Mouse (Mus musculus) left cerebral cortex, postnatal 4 days (tissue): ENCODE data around the gene Sh3bp1. TPM values are rescaled to one million over a fixed set of nuclear protein-coding genes. Genes with fewer than 3 reads are reported as not detected.

ENCODE experiments used
- DNase-seq: peaks from one replicate; pipeline ENCODE4 v3.0.0-alpha.2; 2022
- intact Hi-C: fragments of 180-260 bp; cut with DNase I; formaldehyde crosslinking; loops from one replicate; pipeline ENCODE4 v1.15.1; 2025
- total RNA-seq, 2 experiments: library from RNA; stranded (reverse); gene quantifications; 2 replicates each; pipeline ENCODE4 v1.2.3; 2021

The Sh3bp1 gene
- 1 to 10 TPM; 5.4 to 6.0 TPM for total RNA-seq

GRCm38 (mm10) chr15:78899740-78900584, at the start of gene Sh3bp1:
Gene Sh3bp1, plus strand, starts transcription at chr15:78899768.
- intact Hi-C loops: no loop called here
- DNase-seq: peak; percentile 41

DNA sequence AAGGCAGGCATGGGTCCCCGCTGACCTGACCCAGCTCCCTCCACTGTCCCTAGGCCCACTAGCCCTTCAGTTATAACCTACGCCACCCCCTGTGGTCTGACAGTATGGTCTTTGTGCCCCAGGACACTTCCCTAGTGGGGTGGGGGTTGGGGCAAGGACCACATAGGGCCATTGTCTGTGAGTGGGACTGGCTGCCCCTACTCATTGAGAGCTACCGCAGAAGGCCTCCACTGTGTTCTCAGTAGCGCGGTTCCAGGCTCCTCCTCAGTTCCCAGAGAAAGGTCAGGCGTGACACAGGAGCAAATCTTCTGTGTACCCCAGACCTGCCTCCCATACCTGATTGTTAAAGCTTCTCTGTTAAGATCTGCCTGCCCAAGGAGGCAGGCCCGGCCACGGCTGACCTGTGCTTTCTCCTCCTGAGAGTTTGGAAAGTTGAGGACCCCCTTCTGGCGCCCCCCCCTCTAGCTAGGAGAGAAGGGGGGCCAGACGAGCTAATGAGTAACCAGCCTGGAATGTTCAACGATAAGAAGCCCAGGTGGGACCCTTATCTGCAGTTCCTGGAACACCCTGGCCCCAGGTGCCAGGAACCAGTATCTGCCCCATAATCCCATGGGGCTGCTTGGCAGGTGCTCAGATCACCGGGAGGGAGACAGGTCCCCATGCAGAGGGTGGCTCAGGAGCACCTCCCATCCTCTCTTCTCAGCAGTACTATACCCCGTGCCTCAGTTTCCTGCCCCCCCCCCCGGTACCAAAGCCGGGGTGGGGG, 49.3 kb upstream of the Sh3bp1 start:
- intact Hi-C loops: no loop called here
- no peak for DNase-seq

DNA sequence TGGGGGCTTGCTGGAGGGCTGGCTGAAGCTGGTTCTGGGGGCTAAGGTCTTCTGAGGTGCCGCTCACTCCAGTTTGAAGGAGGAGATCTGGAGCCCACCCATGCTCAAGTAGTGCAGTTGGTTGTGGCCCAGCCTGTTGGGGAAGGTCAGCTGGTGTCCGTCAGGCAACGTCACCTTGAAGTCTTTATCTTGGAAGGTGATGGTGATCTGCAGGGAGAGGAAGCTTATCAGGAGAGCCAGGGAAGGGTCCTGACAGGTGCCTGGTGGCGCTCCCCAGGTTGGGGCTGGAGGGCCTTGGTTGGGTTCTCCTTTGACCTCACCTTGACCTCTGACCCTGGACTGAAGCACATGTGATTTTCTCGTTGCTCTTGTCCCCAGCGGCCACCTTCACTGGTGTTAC, 48.6 kb upstream of the Sh3bp1 start:
- no peak for DNase-seq
- intact Hi-C loops: no loop called here

DNA sequence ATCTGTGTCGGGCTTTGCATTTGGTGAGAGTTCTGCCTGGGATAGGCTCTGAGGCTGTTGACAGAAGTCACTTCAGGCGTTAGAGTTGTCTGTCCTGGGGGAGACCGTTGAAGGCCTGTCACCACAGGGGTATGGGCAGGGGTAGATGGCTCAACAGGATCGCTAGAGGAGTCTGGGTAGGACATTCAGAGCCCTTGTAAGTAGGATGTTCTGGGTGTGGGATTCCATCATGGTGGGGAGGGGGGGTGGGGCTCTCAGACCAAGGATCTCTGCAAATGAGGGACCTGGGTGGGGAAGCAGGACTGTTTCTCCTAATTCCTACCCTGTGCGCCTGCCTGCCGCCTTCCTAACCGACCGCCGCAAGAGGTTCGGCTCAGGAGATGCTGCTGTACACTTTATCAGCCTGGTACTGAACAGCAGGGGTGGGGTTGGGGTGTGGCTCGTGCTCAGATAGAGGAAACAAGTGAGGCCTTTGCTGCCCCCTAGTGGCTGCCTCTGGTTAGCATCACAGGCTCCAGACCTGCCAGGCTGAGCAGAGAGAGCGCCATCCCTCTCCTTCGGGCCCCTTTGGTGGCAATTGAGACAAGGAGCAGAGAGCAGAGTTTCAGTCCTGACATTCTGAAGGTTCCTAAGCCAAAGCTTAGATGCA, 47.9 kb upstream of the Sh3bp1 start:
- peak; percentile 96 for DNase-seq
- intact Hi-C loops: no loop called here

- no peak for DNase-seq
- intact Hi-C loops: no loop called here
Observed at GRCm38 (mm10) chr15:78855303-78855965, 44.1 kb upstream of the Sh3bp1 start, which contains the start of gene Lgals2. Gene Lgals2, minus strand, starts transcription at chr15:78855529.

DNA sequence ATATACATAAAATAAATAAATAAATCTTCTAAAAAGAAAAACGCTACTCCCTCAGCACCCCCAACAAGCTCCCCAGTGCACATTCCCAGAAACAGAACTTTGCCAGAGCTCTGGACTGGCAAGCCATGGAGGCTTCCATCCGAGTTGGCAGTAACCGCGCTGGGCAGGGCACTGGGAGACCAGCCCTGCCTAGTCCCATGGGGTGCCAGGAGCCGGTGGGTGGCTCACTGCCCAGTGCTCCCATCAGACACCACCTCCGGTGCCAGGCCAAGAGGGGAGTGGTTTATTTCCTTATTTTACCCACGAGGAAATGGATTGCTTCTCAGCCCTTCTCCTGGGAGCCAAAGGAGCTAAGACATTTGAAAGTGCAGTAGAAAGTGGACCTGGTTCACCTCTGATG, 42.6 kb upstream of the Sh3bp1 start:
- intact Hi-C loops: no loop called here
- peak; percentile 78 for DNase-seq

- intact Hi-C loops: no loop called here
- DNase-seq: no peak
Observed at GRCm38 (mm10) chr15:78859311-78859710, 40.3 kb upstream of the Sh3bp1 start.

DNA sequence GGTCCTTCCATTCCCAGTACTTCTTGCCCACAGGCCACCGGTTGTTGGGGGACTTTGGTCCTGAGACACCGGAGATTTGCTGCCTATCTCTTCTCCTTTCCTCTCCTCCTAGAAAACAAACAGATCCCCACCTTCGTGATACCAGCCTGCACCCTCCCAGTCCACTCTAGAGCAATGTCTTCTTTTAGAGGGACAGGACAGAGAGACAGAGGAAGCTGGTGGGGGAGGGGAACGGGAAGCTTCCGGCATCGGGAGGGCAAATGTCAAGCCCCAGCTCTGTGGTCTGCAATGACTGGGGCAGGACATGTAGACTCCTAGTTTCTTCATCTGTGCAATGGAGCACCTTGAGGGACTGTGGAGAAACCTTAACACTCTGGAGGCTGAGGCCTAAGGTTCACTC, 39.9 kb upstream of the Sh3bp1 start:
- DNase-seq: no peak
- intact Hi-C loops: no loop called here

DNA sequence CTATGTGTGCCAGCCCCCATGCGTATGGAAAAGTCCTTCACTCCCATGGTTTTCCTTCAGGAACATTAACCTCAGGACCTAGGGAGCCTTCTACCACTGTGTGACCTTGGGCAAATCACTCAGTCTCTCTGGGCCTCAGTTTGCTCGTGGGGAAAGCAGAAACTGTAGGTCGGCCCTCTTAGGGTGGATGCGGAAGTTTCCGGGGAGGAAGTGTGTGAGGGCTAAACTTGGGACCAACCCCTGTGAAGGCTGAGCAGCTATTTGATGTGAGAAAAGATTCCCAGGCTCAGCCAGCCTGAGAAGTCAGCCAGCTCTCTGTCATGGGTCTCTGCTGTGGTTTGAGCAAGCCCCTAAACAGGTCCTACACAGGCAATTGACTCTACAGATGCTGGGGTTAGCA, 37.3 kb upstream of the Sh3bp1 start:
- no peak for DNase-seq
- intact Hi-C loops: no loop called here

- intact Hi-C loops: no loop called here
- no peak for DNase-seq
Observed at GRCm38 (mm10) chr15:78863154-78863553, 36.4 kb upstream of the Sh3bp1 start.

- intact Hi-C loops: no loop called here
- no peak for DNase-seq
Observed at GRCm38 (mm10) chr15:78863852-78864253, 35.7 kb upstream of the Sh3bp1 start.

GRCm38 (mm10) chr15:78868398-78868797, 31.2 kb upstream of the Sh3bp1 start:
- intact Hi-C loops: loop anchor here (5.0 kb wide), 1 partner anchor 36 kb away; no protein-coding TSS in a partner anchor
- peak; percentile 54 for DNase-seq

DNA sequence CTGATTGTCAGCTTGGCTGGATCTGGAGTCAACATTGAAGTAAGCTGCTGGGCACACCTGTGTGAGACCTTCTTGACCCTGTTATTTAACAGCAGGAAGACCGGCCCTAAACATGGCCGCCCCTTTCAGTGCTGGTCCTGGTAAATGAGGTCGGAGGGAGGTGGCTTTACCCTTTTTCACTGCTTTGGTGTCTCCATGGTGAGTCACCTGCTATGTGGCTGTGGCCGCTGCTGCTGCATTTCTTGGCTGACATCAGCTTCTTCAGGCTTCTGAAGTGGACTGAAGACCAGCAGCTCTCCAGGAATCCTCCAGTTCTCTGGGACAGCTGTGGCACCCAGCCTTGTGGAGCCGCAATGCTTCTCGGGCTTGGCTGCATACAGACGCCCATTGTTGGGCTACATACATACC, 30.7 kb upstream of the Sh3bp1 start:
- intact Hi-C loops: loop anchor here (5.0 kb wide), 1 partner anchor 37 kb away; no protein-coding TSS in a partner anchor
- no peak for DNase-seq

DNA sequence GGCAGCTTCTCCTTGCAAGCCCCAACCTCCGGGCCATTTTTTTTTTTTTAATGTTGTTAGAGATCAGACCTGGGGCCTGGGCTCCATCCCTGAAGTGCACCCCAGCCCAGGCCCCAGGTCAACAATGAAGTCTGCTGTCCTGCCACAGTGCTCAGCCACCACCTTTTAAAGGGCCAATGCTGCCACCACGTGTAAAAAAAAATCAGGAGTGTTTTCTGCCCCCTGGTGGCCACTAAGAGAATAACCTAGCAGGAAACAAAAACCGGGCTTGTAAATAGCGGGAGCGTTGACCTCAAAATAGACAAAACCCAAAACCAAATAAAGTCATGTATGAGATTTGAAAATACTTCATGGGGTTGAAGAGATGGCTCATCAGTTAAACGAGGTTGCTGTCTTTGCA, 29.8 kb upstream of the Sh3bp1 start:
- intact Hi-C loops: loop anchor here (5.0 kb wide), 1 partner anchor 37 kb away; no protein-coding TSS in a partner anchor
- DNase-seq: no peak

DNA sequence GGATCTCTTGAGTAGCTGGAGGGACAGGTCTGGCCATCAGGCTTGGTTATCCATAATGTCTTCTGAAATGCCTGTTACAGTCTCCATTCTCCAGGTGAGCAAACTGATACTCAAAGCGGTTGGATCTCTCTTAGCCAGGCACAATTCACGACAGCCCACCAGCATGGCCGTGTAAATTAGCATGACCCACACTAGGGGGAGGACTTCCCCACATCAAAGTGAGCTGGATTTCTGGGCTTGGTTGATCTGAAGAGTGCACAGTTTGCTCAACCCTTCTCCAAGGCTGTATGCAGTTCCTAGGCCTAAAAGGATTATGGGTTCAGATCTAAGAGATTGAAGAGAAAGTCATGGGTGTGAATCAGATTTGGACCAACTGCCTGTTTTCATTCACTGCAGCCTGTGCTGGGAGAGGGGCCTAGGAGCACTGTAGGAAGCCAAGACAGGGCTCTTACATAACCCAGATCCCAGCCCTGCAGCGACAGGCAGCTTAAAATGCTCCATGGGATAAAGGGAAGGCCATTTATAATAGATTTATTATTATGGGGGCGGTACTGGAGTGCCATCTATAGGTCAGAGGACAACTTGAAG, 27.5 kb upstream of the Sh3bp1 start:
- no peak for DNase-seq
- intact Hi-C loops: no loop called here

GRCm38 (mm10) chr15:78873803-78874435, 25.6 kb upstream of the Sh3bp1 start:
- intact Hi-C loops: no loop called here
- no peak for DNase-seq

- intact Hi-C loops: no loop called here
- DNase-seq: no peak
Observed at GRCm38 (mm10) chr15:78874989-78875388, 24.6 kb upstream of the Sh3bp1 start.

DNA sequence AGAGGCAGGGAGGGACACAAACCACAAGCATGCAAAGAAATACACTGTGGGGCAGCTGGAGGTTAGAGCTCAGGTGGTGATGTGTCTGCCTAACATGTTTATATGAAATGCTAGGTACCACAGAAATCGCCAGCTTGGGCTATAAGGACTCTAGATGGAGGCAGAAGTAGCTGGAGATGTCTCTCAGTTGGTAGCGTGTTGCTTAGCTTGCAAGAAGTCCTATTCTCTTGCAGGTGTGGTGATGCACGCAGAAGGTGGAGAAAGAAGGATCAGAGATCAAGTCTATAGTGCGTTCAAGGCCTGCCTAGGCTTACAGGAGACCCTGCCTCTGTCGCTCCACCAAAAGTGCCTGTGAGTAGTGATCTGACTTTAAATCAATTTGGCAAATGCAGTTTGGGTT, 24.0 kb upstream of the Sh3bp1 start:
- intact Hi-C loops: no loop called here

GRCm38 (mm10) chr15:78876258-78876696, 23.3 kb upstream of the Sh3bp1 start:
- peak; percentile 90 for DNase-seq
- intact Hi-C loops: no loop called here

More for the DNA sequence above, 24.0 kb upstream of the Sh3bp1 start:
- no peak for DNase-seq
